Mouse (Mus musculus) liver, embryonic 16.5 days (tissue): Measurements from ENCODE around the gene Cfb. TPM values are rescaled to one million over a fixed set of nuclear protein-coding genes. Genes with fewer than 3 reads are reported as not detected.
"Not testable (repeated sequence)": the region's sequence is repeated elsewhere in the genome, so short reads cannot be mapped to it uniquely, and the experiment has no call there.

Source experiments
- ATAC-seq: fragments of 200-750 bp; cut with Nextera tagmentation; 2 replicates; pipeline ENCODE4 v1.8.0; 2017; ENCODE audit warnings: low read depth, mild to moderate bottlenecking, moderate number of reproducible peaks, moderate library complexity
- H3K27ac ChIP-seq: fragments of 300-500 bp; sonication (generic); 2 replicates; pipeline ENCODE4 v1.5.1; 2014; ENCODE audit warnings: mild to moderate bottlenecking, low read length
- H3K27me3 ChIP-seq: fragments of 300-500 bp; sonication (generic); 2 replicates; pipeline ENCODE4 v1.6.1; 2014; ENCODE audit warnings: low read depth, low read length, mixed read lengths; ENCODE audit not compliant: control insufficient read depth, insufficient read depth
- H3K36me3 ChIP-seq: fragments of 300-500 bp; sonication (generic); 2 replicates; pipeline ENCODE4 v1.6.1; 2014; ENCODE audit warnings: mild to moderate bottlenecking; ENCODE audit not compliant: control insufficient read depth, insufficient read depth
- H3K4me1 ChIP-seq: fragments of 300-500 bp; sonication (generic); 2 replicates; pipeline ENCODE4 v1.6.1; 2014; ENCODE audit warnings: low read depth, low read length, mixed read lengths; ENCODE audit not compliant: control insufficient read depth
- H3K4me2 ChIP-seq: fragments of 300-500 bp; sonication (generic); 2 replicates; pipeline ENCODE4 v1.6.1; 2014; ENCODE audit warnings: low read depth, low read length, mixed read lengths
- H3K4me3 ChIP-seq: fragments of 300-500 bp; sonication (generic); 2 replicates; pipeline ENCODE4 v1.5.1; 2014; ENCODE audit warnings: low read depth, mild to moderate bottlenecking, low read length
- H3K9ac ChIP-seq: fragments of 300-500 bp; sonication (generic); 2 replicates; pipeline ENCODE4 v1.6.1; 2014; ENCODE audit warnings: low read depth, low read length
- H3K9me3 ChIP-seq: fragments of 300-500 bp; sonication (generic); replicated peaks from 2 replicates; pipeline ENCODE4 v1.6.1; 2016; ENCODE audit warnings: low read length; ENCODE audit not compliant: control insufficient read depth
- WGBS: fragments of 180-500 bp; shearing (Covaris S2); extraction: QIAGEN DNeasy Blood & Tissue Kit; methylation state at CpG from one replicate; pipeline ENCODE4 v1.1.7; 2014; ENCODE audit not compliant: insufficient replicate concordance; 5-methylcytosine and 5-hydroxymethylcytosine counted together
- polyA plus RNA-seq: library from polyadenylated mRNA; unstranded; fragments of >200 nt; fragmentation: Nextera tagmentation; extraction: Ambion mirVana; gene quantifications from 2 replicates; pipeline ENCODE4 v1.2.1, GENCODE M21; 2015

The Cfb gene
- polyA plus RNA-seq, 1 experiment from 2014 or later = 472 TPM

DNA sequence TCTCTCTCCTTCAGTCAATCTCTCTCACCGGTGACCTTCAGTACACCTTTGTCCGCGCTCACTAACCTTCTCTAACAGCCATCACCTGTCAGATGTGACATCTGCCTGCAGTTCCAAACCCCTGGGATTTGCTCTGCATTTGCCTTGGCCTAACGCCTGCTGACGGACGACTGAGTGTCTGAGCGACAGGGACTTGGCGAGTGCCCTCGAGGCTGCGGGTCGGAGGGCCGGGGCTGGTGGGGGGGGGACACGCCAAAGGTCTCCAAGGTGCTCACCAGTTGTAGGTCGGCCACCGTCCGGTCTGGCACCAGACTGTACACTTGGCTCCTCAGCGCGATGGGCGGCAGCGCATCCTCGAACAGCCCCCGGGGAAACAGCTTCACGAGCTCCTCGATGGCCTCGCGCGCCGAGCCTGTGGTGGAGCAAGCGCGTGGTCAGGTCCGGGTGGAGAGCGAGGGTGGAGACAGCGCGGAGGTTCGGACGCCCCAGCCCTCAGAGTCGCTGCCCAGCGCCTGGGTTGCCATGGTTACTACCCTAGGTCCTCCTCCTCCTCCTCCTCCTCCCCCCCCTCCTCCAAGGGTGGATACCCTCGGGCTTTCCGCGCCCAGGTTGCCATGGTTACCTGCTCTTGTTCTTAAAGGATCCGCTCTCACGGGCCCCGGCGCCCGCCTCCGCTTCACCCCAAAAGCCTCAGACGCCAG lies 26.0 kb downstream of the Cfb start:
- peak overlapping the region; percentile 81 for H3K27ac ChIP-seq
- peak overlapping the region; percentile 98 for H3K4me2 ChIP-seq
- ATAC-seq = peak; percentile 79
- H3K27me3 ChIP-seq = no peaks in the 10 kb centered on the region
- H3K4me1 ChIP-seq = peaks cover 34% of the 10 kb centered on the region
- peak overlapping the region; percentile 94 for H3K4me3 ChIP-seq
- H3K36me3 ChIP-seq = peaks cover 22% of the 10 kb centered on the region
- WGBS = 5% methylated on average over 47 of the region's 48 CpGs
- H3K9me3 ChIP-seq = no peaks in the 10 kb centered on the region
- H3K9ac ChIP-seq = peak overlapping the region; percentile 70

DNA sequence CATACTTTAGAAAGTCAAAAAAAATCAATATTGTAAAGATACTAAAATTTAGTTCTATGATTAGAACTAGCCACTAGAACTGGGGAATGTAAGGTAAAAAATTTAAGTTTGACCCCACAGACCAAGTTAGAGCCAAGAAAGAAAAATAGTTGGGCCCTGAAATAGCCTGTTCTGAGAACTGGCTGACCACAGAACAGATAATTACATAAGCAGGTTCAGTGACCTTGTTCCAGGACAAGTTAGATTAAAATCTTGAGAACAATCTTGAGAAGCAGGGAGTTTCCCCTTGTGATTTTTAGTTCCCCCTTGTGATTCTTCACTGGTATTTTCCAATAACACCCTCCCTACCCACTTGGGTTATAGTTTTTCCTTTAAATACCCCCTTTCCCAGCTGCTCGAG lies 31.5 kb downstream of the Cfb start:
- not testable (repeated sequence) for H3K9me3 ChIP-seq, ATAC-seq, H3K4me2 ChIP-seq, H3K4me1 ChIP-seq, H3K27ac ChIP-seq, H3K27me3 ChIP-seq, H3K9ac ChIP-seq, H3K4me3 ChIP-seq
- peaks cover 12% of the 10 kb centered on the region for H3K36me3 ChIP-seq
- 67% methylated on average over 1 of the region's 1 CpGs for WGBS

DNA sequence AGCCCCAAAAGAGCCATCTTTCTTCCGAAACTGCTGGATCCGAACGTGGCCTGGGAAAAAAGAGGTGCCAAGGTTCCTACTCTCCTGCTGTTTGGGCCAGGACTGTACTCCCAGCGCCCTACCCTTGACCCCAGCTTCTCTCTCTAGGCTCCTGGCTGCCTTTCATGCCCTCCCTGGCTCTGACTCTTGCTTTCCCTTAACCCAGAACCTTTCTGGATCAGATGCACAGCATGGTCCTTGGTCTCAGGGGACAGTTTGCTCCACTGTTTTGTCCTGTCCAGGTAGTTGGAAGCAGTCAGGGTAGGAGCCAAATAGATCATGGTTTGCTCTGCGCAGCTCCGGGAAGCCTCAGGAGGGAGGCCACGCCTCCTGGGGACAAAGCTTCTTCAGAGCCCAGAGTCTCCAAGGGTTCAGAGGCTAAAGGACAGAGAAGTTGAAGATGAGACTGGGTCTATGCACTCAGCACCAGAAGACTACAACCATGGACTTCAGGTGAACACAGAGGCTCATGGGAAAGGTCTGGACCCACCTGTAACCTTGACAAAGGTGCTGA lies 47.4 kb downstream of the Cfb start:
- no peaks in the 10 kb centered on the region for H3K27me3 ChIP-seq
- H3K4me3 ChIP-seq = no peak overlapping the region
- no peaks in the 10 kb centered on the region for H3K9me3 ChIP-seq
- H3K4me1 ChIP-seq = no peaks in the 10 kb centered on the region; the same call in 1 of the 2 replicates
- 59% methylated on average over 7 of the region's 7 CpGs for WGBS
- H3K27ac ChIP-seq = no peak overlapping the region
- no peak overlapping the region for H3K9ac ChIP-seq
- no peak overlapping the region for H3K4me2 ChIP-seq
- no peak for ATAC-seq
- no peaks in the 10 kb centered on the region for H3K36me3 ChIP-seq

DNA sequence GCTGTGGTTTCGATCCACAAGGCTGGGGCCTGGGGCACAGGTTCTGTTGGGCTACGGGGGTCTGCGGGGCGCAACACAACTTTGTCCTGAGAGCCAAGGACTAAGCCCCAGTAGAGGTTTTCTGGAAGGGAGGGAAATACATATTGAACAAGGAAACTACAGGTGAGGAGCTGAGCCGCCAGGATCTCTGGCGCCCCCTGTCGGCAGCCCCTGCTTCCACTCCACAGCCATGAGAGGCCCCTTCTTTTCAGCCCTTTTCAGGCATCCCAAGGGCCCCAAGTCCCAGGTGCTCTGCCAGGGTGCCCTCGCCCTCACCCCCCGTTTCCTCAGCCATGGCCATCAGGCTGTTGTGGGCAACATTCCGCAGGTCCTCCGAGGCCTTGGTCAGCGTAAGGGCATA lies 48.6 kb downstream of the Cfb start:
- not testable (repeated sequence) for H3K27ac ChIP-seq, H3K36me3 ChIP-seq, H3K4me3 ChIP-seq, H3K27me3 ChIP-seq, H3K4me2 ChIP-seq, H3K9ac ChIP-seq, ATAC-seq, H3K4me1 ChIP-seq, H3K9me3 ChIP-seq
- 53% methylated on average over 12 of the region's 12 CpGs for WGBS

GRCm38 (mm10) chr17:34811275-34811674 lies 51.0 kb downstream of the Cfb start:
- Histone ChIP-seq H3K4me2 (no peak overlapping the region), H3K4me3 (no peak overlapping the region), H3K27ac (no peak overlapping the region), H3K27me3 (no peaks in the 10 kb centered on the region), H3K4me1 (no peaks in the 10 kb centered on the region; the same call in 1 of the 2 replicates), H3K9me3 (no peaks in the 10 kb centered on the region), H3K9ac (no peak overlapping the region), H3K36me3 (no peaks in the 10 kb centered on the region)
- ATAC-seq = no peak
- 53% methylated on average over 15 of the region's 15 CpGs for WGBS

DNA sequence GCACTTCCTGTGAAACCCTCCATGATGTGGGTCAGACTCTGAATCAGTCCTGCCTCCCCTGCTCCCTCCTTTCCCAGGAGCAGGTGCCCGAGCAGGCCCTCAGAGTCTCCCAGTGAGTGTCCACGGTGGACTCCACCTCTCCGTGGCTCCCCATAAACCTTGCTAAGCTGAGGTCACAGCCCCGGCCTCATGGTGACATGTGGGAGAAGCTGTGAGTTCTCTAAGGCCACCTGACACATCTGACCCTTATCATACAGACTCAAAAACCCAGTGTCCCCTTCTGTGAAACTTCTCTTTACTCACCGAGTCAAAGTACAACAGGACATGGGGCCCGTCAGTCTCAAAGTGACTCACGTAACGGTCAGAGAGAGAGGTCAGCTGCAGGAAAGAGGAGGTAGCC lies 51.5 kb downstream of the Cfb start:
- WGBS = 67% methylated on average over 7 of the region's 8 CpGs
- not testable (repeated sequence) for H3K36me3 ChIP-seq, H3K9ac ChIP-seq, H3K9me3 ChIP-seq, H3K4me2 ChIP-seq, H3K4me3 ChIP-seq, H3K4me1 ChIP-seq, H3K27ac ChIP-seq, H3K27me3 ChIP-seq
- ATAC-seq = peak; percentile 49

DNA sequence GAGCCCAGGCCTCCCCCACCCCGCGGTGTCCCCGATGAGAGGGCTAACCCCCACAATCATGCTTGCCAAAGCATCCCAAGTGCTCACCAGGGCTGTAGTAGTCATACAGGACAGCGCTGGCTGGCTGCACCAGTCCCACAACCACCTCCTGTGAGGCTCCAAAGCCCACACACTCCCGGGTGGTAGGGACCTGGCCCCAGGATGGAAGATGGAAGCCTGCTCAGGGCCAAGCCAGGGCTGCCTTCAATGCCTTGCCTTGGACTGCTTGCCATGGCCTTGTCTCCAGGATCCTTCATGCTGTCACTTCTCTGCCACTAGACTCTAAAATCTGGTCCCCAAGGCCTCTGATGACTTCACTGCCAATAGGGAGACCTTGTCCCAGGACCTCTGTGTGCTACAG lies 51.9 kb downstream of the Cfb start:
- WGBS = 80% methylated on average over 5 of the region's 5 CpGs
- H3K4me1 ChIP-seq, H3K36me3 ChIP-seq, H3K9me3 ChIP-seq, H3K27me3 ChIP-seq, H3K4me3 ChIP-seq, H3K27ac ChIP-seq, ATAC-seq, H3K4me2 ChIP-seq, H3K9ac ChIP-seq: not testable (repeated sequence)

GRCm38 (mm10) chr17:34808599-34809205 lies 53.6 kb downstream of the Cfb start:
- Histone ChIP-seq H3K27ac (peak overlapping the region; percentile 61), H3K9ac (no peak overlapping the region)
- 57% methylated on average over 6 of the region's 6 CpGs for whole genome bisulfite sequencing

DNA sequence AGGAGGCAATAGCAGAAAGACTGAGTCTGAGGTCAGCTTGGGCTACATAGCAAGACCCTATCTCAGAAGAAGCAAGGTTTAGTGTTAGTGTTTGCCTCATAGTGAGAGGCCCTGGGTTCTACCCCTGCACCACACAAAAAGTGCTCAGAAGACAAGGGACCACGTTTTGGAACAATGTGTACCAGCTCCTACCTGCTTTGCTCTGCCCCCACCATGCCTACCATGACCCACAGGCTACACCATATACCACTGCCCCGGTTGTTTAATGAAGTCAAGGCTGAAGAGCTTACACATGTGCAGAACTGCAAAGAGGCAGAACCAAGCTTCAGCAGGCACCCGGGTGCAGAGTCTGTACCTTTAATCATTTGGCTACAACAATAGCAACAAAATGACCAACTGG lies 55.1 kb downstream of the Cfb start:
- no peaks in the 10 kb centered on the region; the same call in 1 of the 2 replicates for H3K4me1 ChIP-seq
- H3K4me3 ChIP-seq = no peak overlapping the region
- peaks cover 4% of the 10 kb centered on the region for H3K9me3 ChIP-seq
- H3K36me3 ChIP-seq = no peaks in the 10 kb centered on the region
- H3K27me3 ChIP-seq = no peaks in the 10 kb centered on the region
- 48% methylated on average over 3 of the region's 3 CpGs for WGBS
- H3K9ac ChIP-seq = no peak overlapping the region
- no peak overlapping the region for H3K4me2 ChIP-seq
- ATAC-seq = no peak
- no peak overlapping the region for H3K27ac ChIP-seq

More at GRCm38 (mm10) chr17:34808599-34809205, 53.6 kb downstream of the Cfb start:
- peak; percentile 82 for ATAC-seq
- H3K4me1 ChIP-seq = no peaks in the 10 kb centered on the region; the same call in 1 of the 2 replicates
- no peak overlapping the region for H3K4me3 ChIP-seq
- no peaks in the 10 kb centered on the region for H3K27me3 ChIP-seq
- H3K36me3 ChIP-seq = no peaks in the 10 kb centered on the region
- H3K4me2 ChIP-seq = no peak overlapping the region
- peaks cover 4% of the 10 kb centered on the region for H3K9me3 ChIP-seq
